Mouse (Mus musculus) splenic B cell, adult 2 months (primary cell): ENCODE data around the gene Kat2a.

Experiments used
- DNase-seq: peaks from one replicate; pipeline ENCODE4 v3.0.0-alpha.2; 2011; ENCODE audit warnings: low read depth, low spot score
- H3K27me3 ChIP-seq: 2 replicates; pipeline ENCODE4 v1.6.1; 2012; ENCODE audit warnings: mild to moderate bottlenecking, low read length, moderate library complexity, mixed read lengths; ENCODE audit not compliant: control insufficient read depth, poor library complexity, insufficient read depth, severe bottlenecking
- H3K36me3 ChIP-seq: 2 replicates; pipeline ENCODE4 v1.6.1; 2012; ENCODE audit warnings: mild to moderate bottlenecking, low read length, moderate library complexity, mixed read lengths; ENCODE audit not compliant: control insufficient read depth, poor library complexity, insufficient read depth, severe bottlenecking

The Kat2a gene

GRCm38 (mm10) chr11:100709201-100709810 lies 3.0 kb downstream of the Kat2a start:
- no peak for DNase-seq
- H3K27me3 ChIP-seq = no peaks in the 10 kb centered on the region
- H3K36me3 ChIP-seq = no peaks in the 10 kb centered on the region; the same call in none of the 2 replicates

GRCm38 (mm10) chr11:100705095-100705747 lies 7.0 kb downstream of the Kat2a start:
- no peaks in the 10 kb centered on the region for H3K27me3 ChIP-seq
- H3K36me3 ChIP-seq = no peaks in the 10 kb centered on the region; the same call in 1 of the 2 replicates
- no peak for DNase-seq

GRCm38 (mm10) chr11:100703851-100704531 lies 8.3 kb downstream of the Kat2a start, which contains the start of gene Dhx58:
TSS of gene Dhx58 (minus strand) at chr11:100704271.
- peak; percentile 65 for DNase-seq

GRCm38 (mm10) chr11:100703366-100703765 lies 8.9 kb downstream of the Kat2a start:
- peak; percentile 23 for DNase-seq
- H3K27me3 ChIP-seq = no peaks in the 10 kb centered on the region
- peaks cover under 1% of the 10 kb centered on the region; the same call in 1 of the 2 replicates for H3K36me3 ChIP-seq

More at GRCm38 (mm10) chr11:100703851-100704531, 8.3 kb downstream of the Kat2a start, which contains the start of gene Dhx58:
- H3K36me3 ChIP-seq = no peaks in the 10 kb centered on the region; the same call in 1 of the 2 replicates
- H3K27me3 ChIP-seq = no peaks in the 10 kb centered on the region

GRCm38 (mm10) chr11:100702906-100703305 lies 9.4 kb downstream of the Kat2a start:
- H3K36me3 ChIP-seq = peaks cover 1% of the 10 kb centered on the region; the same call in 1 of the 2 replicates
- no peak for DNase-seq
- no peaks in the 10 kb centered on the region for H3K27me3 ChIP-seq

GRCm38 (mm10) chr11:100702081-100702851 lies 10.0 kb downstream of the Kat2a start:
- DNase-seq = peak; percentile 91
- Histone ChIP-seq H3K27me3 (no peaks in the 10 kb centered on the region), H3K36me3 (peaks cover 1% of the 10 kb centered on the region; the same call in 1 of the 2 replicates)

GRCm38 (mm10) chr11:100701301-100701700 lies 11.0 kb downstream of the Kat2a start:
- H3K36me3 ChIP-seq = peaks cover 1% of the 10 kb centered on the region; the same call in 1 of the 2 replicates
- H3K27me3 ChIP-seq = no peaks in the 10 kb centered on the region
- peak; percentile 51 for DNase-seq

GRCm38 (mm10) chr11:100700710-100701109 lies 11.6 kb downstream of the Kat2a start:
- H3K36me3 ChIP-seq = peaks cover 1% of the 10 kb centered on the region; the same call in 1 of the 2 replicates
- H3K27me3 ChIP-seq = no peaks in the 10 kb centered on the region
- DNase-seq = no peak

GRCm38 (mm10) chr11:100697921-100698320 lies 14.3 kb downstream of the Kat2a start:
- Histone ChIP-seq H3K27me3 (no peaks in the 10 kb centered on the region), H3K36me3 (peaks cover 1% of the 10 kb centered on the region)
- no peak for DNase-seq

- no peaks in the 10 kb centered on the region for H3K27me3 ChIP-seq
- DNase-seq = peak; percentile 83
- H3K36me3 ChIP-seq = peaks cover 1% of the 10 kb centered on the region
Measured at GRCm38 (mm10) chr11:100694926-100695325, 17.3 kb downstream of the Kat2a start.

- DNase-seq = no peak
- no peaks in the 10 kb centered on the region; the same call in 1 of the 2 replicates for H3K36me3 ChIP-seq
- H3K27me3 ChIP-seq = no peaks in the 10 kb centered on the region
Measured at GRCm38 (mm10) chr11:100693154-100693553, 19.1 kb downstream of the Kat2a start.

- DNase-seq = peak; percentile 20
- Histone ChIP-seq H3K36me3 (no peaks in the 10 kb centered on the region; the same call in 1 of the 2 replicates), H3K27me3 (no peaks in the 10 kb centered on the region)
Measured at GRCm38 (mm10) chr11:100692164-100692616, 20.1 kb downstream of the Kat2a start, which contains the start of gene Zfp385c. TSS of gene Zfp385c (minus strand) at chr11:100692455.

GRCm38 (mm10) chr11:100690389-100690788 lies 21.9 kb downstream of the Kat2a start:
- no peaks in the 10 kb centered on the region; the same call in 1 of the 2 replicates for H3K36me3 ChIP-seq
- no peaks in the 10 kb centered on the region for H3K27me3 ChIP-seq
- DNase-seq = no peak

- no peak for DNase-seq
- Histone ChIP-seq H3K27me3 (no peaks in the 10 kb centered on the region), H3K36me3 (no peaks in the 10 kb centered on the region)
Measured at GRCm38 (mm10) chr11:100688443-100688842, 23.8 kb downstream of the Kat2a start.
